Mouse (Mus musculus) ES-E14 (cell line): ENCODE results near the gene Pdk3.

Source experiments
- CHD2 ChIP-seq: IDR thresholded peaks from 2 replicates; pipeline ENCODE4 v1.6.1; 2014; ENCODE audit warnings: mild to moderate bottlenecking, low read depth, low read length, inconsistent platforms
- HCFC1 ChIP-seq: IDR thresholded peaks from 2 replicates; pipeline ENCODE4 v1.6.1; 2012; ENCODE audit warnings: low read length, inconsistent platforms, borderline replicate concordance; ENCODE audit not compliant: insufficient read depth
- MAFK ChIP-seq: IDR thresholded peaks from 2 replicates; pipeline ENCODE4 v1.6.1; 2014; ENCODE audit warnings: mild to moderate bottlenecking, low read depth, low read length, inconsistent platforms; ENCODE audit not compliant: insufficient read depth
- ZC3H11A ChIP-seq: IDR thresholded peaks from 2 replicates; pipeline ENCODE4 v1.6.1; 2012; ENCODE audit warnings: low read depth, mild to moderate bottlenecking, inconsistent platforms, low read length, borderline replicate concordance
- ZNF384 ChIP-seq: IDR thresholded peaks from 2 replicates; pipeline ENCODE4 v1.6.1; 2012; ENCODE audit warnings: low read depth, low read length, inconsistent platforms

- TF ChIP-seq ZNF384 (no peak), MAFK (no peak), ZC3H11A (no peak), CHD2 (no peak), HCFC1 (no peak)
Observed at GRCm38 (mm10) chrX:93750566-93750965, 81.4 kb downstream of the Pdk3 start.
